Mouse (Mus musculus) megakaryocyte, embryonic 14.5 days (primary cell): Measurements from ENCODE around the gene Fry. TPM values are rescaled to one million over a fixed set of nuclear protein-coding genes. Genes with fewer than 3 reads are reported as not detected.

Experiments
- H3K27me3 ChIP-seq: replicated peaks from 2 replicates; pipeline ENCODE3; 2012; ENCODE audit warnings: inconsistent platforms
- H3K36me3 ChIP-seq: replicated peaks from 2 replicates; pipeline ENCODE3; 2012; ENCODE audit warnings: low read length, inconsistent platforms, mixed read lengths
- H3K4me1 ChIP-seq: 2 replicates; pipeline ENCODE4 v1.6.1; 2012; ENCODE audit warnings: inconsistent platforms
- H3K4me3 ChIP-seq: replicated peaks from 2 replicates; pipeline ENCODE3; 2012; ENCODE audit warnings: moderate library complexity, mild to moderate bottlenecking, inconsistent platforms
- H3K9me3 ChIP-seq: 2 replicates; pipeline ENCODE4 v1.6.1; 2012; ENCODE audit warnings: inconsistent platforms
- FLI1 ChIP-seq: IDR thresholded peaks from 2 replicates; pipeline ENCODE4 v1.6.1; 2012; ENCODE audit warnings: low read length, inconsistent platforms, mixed read lengths
- GATA1 ChIP-seq: IDR thresholded peaks from 3 replicates; pipeline ENCODE4 v1.6.1; 2012; ENCODE audit warnings: mixed read lengths, low read length, inconsistent platforms, borderline replicate concordance
- polyA plus RNA-seq: library from polyadenylated mRNA; stranded (reverse); fragments of >175 nt; gene quantifications from 2 replicates; pipeline ENCODE4 v1.2.3, GENCODE M21; 2012; ENCODE audit warnings: low replicate concordance; ENCODE audit not compliant: insufficient read depth

The Fry gene
- polyA plus RNA-seq, 1 experiment: 1.5 TPM

- no peaks in the 10 kb centered on the region for H3K27me3 ChIP-seq
- H3K4me1 ChIP-seq: peaks cover 12% of the 10 kb centered on the region
- peaks cover 3% of the 10 kb centered on the region for H3K36me3 ChIP-seq
- no peak overlapping the region for H3K4me3 ChIP-seq
- peaks cover 15% of the 10 kb centered on the region for H3K9me3 ChIP-seq
- TF ChIP-seq GATA1 (no peak), FLI1 (no peak)
Measured at GRCm38 (mm10) chr5:150275314-150275713, 156.9 kb downstream of the Fry start.

DNA sequence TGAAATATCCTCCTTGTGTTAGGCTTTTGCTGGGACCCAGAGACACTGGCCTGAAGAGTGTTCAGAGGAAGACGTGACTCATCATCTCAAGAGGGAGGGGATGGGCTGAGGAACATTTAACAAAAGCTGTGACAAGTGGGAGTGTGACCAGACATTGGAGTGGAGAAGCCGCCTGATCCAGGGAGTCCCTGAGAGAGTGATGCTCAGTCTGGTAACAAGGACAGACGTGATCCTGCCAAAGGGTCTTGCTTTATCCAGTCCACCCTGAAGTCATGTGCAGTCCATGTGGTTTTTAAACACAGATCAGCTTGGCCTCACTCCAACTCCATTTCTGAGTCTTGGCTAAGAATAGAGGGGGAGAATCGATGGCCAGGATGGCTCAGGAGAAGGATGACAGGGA lies 158.2 kb downstream of the Fry start:
- no peaks in the 10 kb centered on the region for H3K27me3 ChIP-seq
- H3K4me1 ChIP-seq: peaks cover 12% of the 10 kb centered on the region
- TF ChIP-seq GATA1: no peak
- TF ChIP-seq FLI1: no peak
- H3K4me3 ChIP-seq: no peak overlapping the region
- H3K9me3 ChIP-seq: peaks cover 15% of the 10 kb centered on the region
- peaks cover 3% of the 10 kb centered on the region for H3K36me3 ChIP-seq

DNA sequence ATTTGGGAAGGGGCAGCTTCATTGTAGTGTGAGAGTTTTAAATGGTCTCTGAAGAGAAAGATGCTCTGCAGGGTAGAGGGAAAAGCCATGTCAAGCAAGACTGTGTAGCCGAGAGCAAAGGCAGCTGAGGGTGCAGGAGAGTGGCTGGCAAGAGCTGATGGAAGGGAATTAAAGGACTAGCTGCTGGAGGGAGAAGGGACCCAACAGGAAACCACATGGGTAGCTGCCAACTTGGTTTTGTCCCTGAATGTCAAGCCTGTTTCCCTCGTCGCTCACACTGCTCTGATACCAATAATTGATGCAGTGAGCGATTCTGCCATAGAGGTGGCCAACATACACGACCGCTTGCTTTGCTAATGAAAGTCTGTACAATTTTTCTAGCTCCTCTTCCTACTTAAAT lies 160.9 kb downstream of the Fry start:
- Histone ChIP-seq H3K36me3 (no peaks in the 10 kb centered on the region), H3K4me3 (no peak overlapping the region), H3K9me3 (peaks cover 6% of the 10 kb centered on the region), H3K4me1 (peaks cover 12% of the 10 kb centered on the region), H3K27me3 (no peaks in the 10 kb centered on the region)
- TF ChIP-seq GATA1: no peak
- TF ChIP-seq FLI1: no peak

DNA sequence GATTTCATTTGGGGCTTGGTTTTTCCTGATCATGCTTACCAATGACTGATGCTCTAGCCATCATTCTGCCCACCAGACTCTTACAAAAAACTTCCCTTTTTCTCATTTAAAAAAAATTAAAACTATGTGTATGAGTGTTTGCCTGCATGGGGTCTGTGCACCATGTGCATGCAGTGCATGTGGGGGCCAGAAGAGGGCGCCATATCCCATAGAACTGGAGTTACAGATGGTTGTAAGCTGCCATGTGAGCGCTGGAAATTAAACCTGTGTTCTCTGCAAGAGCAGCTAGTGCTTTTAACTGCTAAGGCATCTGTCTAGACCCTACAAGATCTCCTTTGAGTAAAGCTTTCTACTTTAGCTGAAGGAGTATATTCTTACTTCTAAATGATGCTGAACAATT lies 162.6 kb downstream of the Fry start:
- Histone ChIP-seq H3K27me3 (no peaks in the 10 kb centered on the region), H3K4me3 (no peak overlapping the region), H3K36me3 (peaks cover 3% of the 10 kb centered on the region), H3K9me3 (peaks cover 13% of the 10 kb centered on the region), H3K4me1 (peaks cover 12% of the 10 kb centered on the region)
- TF ChIP-seq FLI1: no peak
- TF ChIP-seq GATA1: no peak

DNA sequence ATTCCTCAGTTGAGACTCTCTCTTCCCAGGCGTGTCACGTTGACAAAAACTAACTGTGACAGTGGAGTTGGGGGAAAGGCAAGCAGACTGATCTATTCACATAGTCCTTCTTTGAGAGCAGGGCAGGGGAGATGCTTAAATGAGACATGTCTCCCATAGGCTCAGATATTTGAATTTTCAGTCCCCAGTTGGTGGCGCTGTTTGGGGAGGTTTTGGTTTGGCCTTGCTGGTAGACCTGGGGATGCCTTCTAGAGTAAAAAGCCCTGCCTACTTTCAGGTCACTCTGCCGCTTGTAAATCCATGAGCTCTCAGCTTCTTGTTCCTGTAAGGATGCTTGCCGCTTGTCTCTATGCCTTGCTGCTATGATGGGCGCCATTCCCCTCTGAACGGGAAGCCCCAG lies 163.6 kb downstream of the Fry start:
- Histone ChIP-seq H3K27me3 (no peaks in the 10 kb centered on the region), H3K4me1 (peaks cover 7% of the 10 kb centered on the region; the same call in 1 of the 2 replicates), H3K9me3 (peaks cover 17% of the 10 kb centered on the region), H3K36me3 (peaks cover 3% of the 10 kb centered on the region), H3K4me3 (no peak overlapping the region)
- TF ChIP-seq GATA1 (no peak), FLI1 (no peak)

DNA sequence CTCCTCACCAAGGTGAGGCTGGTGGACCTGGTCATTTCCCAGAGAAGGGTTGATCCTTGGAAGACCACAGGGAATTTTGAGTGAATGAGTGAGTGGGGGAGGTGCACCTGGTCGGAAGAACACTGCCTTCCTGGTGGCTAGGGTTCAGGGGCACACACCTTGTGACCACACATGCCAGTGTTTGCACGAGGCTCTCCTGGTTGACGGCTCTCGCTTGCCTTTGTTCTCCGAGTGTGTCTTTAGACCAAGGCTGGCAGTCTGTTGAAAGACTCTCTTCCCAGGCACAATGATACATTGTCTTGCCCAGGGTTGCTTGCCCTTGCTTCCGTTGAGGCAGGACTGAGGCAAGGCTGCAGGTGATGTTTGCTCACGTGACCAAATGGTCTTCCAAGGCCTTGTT lies 169.5 kb downstream of the Fry start:
- H3K4me1 ChIP-seq: no peaks in the 10 kb centered on the region
- H3K4me3 ChIP-seq: no peak overlapping the region
- H3K36me3 ChIP-seq: peaks cover 3% of the 10 kb centered on the region
- TF ChIP-seq FLI1 (no peak), GATA1 (no peak)
- no peaks in the 10 kb centered on the region for H3K27me3 ChIP-seq
- H3K9me3 ChIP-seq: peaks cover 30% of the 10 kb centered on the region

DNA sequence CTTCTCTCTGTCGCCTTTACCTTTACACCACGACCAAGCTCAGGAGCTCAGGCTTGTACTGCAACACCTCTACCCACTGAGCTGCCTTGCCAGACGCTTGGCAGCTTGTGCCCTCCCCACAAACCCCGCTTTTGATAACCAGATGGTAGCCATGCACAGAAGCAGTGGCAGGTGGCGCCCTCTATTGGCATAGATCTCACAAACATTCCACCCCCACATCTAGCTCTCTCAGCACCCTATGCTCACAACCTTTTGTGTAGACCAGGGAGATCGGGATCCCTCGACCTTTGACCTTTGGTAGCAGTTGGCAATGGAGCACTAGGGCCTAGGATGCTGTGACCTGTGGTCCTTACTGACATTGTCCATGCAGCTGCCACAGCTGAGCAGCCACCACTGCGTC lies 171.2 kb downstream of the Fry start:
- TF ChIP-seq GATA1 (no peak), FLI1 (no peak)
- Histone ChIP-seq H3K4me3 (peak overlapping the region; percentile 62), H3K27me3 (no peaks in the 10 kb centered on the region), H3K36me3 (peaks cover 3% of the 10 kb centered on the region), H3K9me3 (peaks cover 28% of the 10 kb centered on the region), H3K4me1 (no peaks in the 10 kb centered on the region)

DNA sequence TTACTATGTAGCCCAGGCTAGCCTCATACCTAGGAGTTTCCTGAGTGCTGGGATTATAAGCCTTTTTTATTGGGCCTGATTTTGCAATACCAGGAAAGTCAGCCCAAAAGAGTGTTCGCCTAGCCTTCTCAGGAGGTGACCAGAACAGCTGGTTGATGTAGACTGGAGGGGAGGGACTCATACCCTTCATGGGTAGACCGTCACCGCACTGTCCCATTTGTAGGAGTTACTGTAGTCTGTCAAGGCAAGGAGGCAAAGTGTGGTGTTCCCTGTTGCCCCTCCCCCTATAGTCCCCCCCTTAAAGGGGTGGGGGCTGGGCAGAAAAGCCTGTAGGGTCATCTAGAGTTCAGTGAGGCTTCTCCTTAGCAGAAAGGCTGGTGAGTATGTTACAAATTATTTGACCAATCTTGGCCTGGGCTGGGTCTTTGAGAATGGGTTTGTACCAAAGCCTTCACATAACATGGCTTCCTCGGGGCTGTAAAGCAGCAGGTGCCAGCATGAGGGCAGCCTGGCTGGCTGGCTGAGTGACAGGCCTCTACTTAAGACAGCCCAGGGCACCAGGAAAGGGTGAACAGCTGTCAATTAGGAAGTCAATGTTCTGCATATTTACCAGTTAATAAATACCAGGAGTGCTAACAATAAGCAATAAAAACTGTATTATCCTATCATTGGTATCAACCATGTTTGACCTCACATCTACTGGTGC lies 172.2 kb downstream of the Fry start:
- Histone ChIP-seq H3K4me3 (no peak overlapping the region), H3K9me3 (peaks cover 25% of the 10 kb centered on the region), H3K4me1 (no peaks in the 10 kb centered on the region), H3K27me3 (no peaks in the 10 kb centered on the region), H3K36me3 (no peaks in the 10 kb centered on the region)
- TF ChIP-seq FLI1 (no peak), GATA1 (no peak)

- no peaks in the 10 kb centered on the region for H3K27me3 ChIP-seq
- H3K4me1 ChIP-seq: no peaks in the 10 kb centered on the region
- no peaks in the 10 kb centered on the region for H3K36me3 ChIP-seq
- TF ChIP-seq GATA1 (no peak), FLI1 (no peak)
- peaks cover 25% of the 10 kb centered on the region for H3K9me3 ChIP-seq
- no peak overlapping the region for H3K4me3 ChIP-seq
Measured at GRCm38 (mm10) chr5:150291216-150291615, 172.8 kb downstream of the Fry start.

DNA sequence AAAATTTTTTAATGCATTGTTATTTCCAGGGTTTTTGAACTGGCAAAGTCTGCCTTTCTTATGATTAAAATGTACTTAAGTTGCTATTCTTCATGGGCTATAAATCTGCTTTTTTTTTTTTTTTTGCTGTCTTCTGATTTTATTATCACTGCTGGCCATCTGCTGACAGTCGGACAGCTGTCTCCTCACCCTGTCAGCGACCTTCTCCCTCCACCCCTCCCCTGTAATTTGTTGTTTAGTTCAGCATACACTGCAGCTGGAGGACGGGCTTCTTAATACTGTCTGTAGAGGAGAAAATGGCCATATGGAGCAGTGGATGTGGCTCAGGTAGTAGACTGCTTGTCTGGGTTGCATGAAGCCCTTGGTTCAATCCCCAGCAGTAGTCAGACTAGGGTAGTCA lies 173.7 kb downstream of the Fry start:
- H3K9me3 ChIP-seq: peaks cover 20% of the 10 kb centered on the region
- no peaks in the 10 kb centered on the region for H3K27me3 ChIP-seq
- no peak for TF ChIP-seq GATA1
- TF ChIP-seq FLI1: no peak
- H3K4me3 ChIP-seq: no peak overlapping the region
- H3K36me3 ChIP-seq: no peaks in the 10 kb centered on the region
- no peaks in the 10 kb centered on the region for H3K4me1 ChIP-seq
